Mouse (Mus musculus) G1E (cell line): Measurements from ENCODE around the gene Tspo. TPM values are rescaled to one million over a fixed set of nuclear protein-coding genes. Genes with fewer than 3 reads are reported as not detected.

ENCODE experiments used
- ATAC-seq: 2 replicates; pipeline ENCODE4 v1.8.0; 2016; ENCODE audit warnings: mild to moderate bottlenecking; ENCODE audit not compliant: insufficient number of reproducible peaks, poor library complexity, low FRiP score, severe bottlenecking; ENCODE audit errors: extremely low read depth
- DNase-seq: peaks from one replicate; pipeline ENCODE4 v3.0.0; 2012; ENCODE audit warnings: low spot score
- H3K27me3 ChIP-seq: 2 replicates; pipeline ENCODE4 v1.6.1; 2012; ENCODE audit warnings: mild to moderate bottlenecking, low read length, inconsistent platforms; ENCODE audit not compliant: insufficient read depth
- H3K36me3 ChIP-seq: replicated peaks from 2 replicates; pipeline ENCODE3; 2012; ENCODE audit warnings: mild to moderate bottlenecking, inconsistent platforms
- H3K4me1 ChIP-seq: 2 replicates; pipeline ENCODE4 v1.6.1; 2012; ENCODE audit warnings: low read depth, low read length, inconsistent platforms, mixed read lengths; ENCODE audit not compliant: insufficient read depth
- H3K4me3 ChIP-seq: 2 replicates; pipeline ENCODE4 v1.5.1; 2012; ENCODE audit warnings: low read depth, mild to moderate bottlenecking, inconsistent platforms, low read length, moderate library complexity, mixed read lengths
- H3K9me3 ChIP-seq: replicated peaks from 2 replicates; pipeline ENCODE4 v1.6.1; 2012; ENCODE audit warnings: inconsistent platforms
- CTCF ChIP-seq: IDR thresholded peaks from 2 replicates; pipeline ENCODE4 v1.5.1; 2012; ENCODE audit warnings: low read depth, low read length, inconsistent platforms, mixed read lengths
- GATA1 ChIP-seq: IDR thresholded peaks from 2 replicates; pipeline ENCODE4 v1.6.1; 2012; ENCODE audit warnings: borderline replicate concordance, low read length, inconsistent platforms, mixed read lengths
- GATA2 ChIP-seq: IDR thresholded peaks from 2 replicates; pipeline ENCODE4 v1.6.1; 2012; ENCODE audit warnings: low read depth, low read length, inconsistent platforms, borderline replicate concordance
- POLR2AphosphoS5 ChIP-seq: IDR thresholded peaks from 2 replicates; pipeline ENCODE4 v1.6.1; 2012; ENCODE audit warnings: low read depth, low read length, inconsistent platforms; ENCODE audit not compliant: insufficient replicate concordance
- TAL1 ChIP-seq: conservative IDR thresholded peaks from 2 replicates; pipeline ENCODE4 v1.6.1; 2012; ENCODE audit warnings: low read depth, low read length, inconsistent platforms, mixed read lengths
- polyA plus RNA-seq: library from polyadenylated mRNA; stranded (reverse); fragments of >175 nt; gene quantifications from 2 replicates; pipeline ENCODE4 v1.2.3, GENCODE M21; 2012
- total RNA-seq, 2 experiments: library from RNA; stranded (forward) in 1 of 2; stranded (reverse) in 1 of 2; fragments of 200-1000 nt in 1 of 2; fragments of >200 nt in 1 of 2; fragmentation: Nextera tagmentation in 1 of 2; gene quantifications; 2 replicates each; pipeline ENCODE4 v1.2.3; 2014 to 2017

The Tspo gene
- total and polyA plus RNA-seq, 3 experiments = 31.8 to 108 (median 50.5) TPM

GRCm38 (mm10) chr15:83594513-83595363 lies 31.3 kb downstream of the Tspo start, which contains the start of gene Ttll12:
Ttll12 (minus strand) TSS chr15:83595157.
- Histone ChIP-seq H3K4me1 (peaks cover 70% of the 10 kb centered on the region), H3K36me3 (peaks cover 38% of the 10 kb centered on the region), H3K9me3 (no peaks in the 10 kb centered on the region), H3K4me3 (peak within 1 kb of the TSS; percentile 92), H3K27me3 (no peaks in the 10 kb centered on the region)
- TF ChIP-seq POLR2AphosphoS5 (no peak), TAL1 (no peak), GATA1 (no peak), CTCF (no peak), GATA2 (no peak)
- ATAC-seq (peak; percentile 32), DNase-seq (peak; percentile 82)

DNA sequence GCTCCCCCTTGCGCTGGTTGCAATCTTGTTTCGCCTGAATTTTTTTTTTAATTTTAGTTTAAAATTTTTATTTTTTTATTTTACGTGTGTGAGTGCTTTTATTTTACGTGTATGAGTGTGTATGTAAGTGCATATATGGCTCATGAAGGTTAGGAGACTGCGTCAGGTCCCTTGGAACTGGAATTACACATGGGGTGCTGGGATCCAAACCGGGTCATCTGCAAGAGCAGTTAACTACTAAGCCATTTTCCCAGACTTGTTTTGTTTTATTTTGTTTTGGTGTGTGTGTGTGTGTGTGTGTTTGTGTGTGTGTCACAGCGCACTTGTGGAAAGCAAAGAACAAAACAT lies 31.9 kb downstream of the Tspo start:
- ATAC-seq (no peak), DNase-seq (no peak)
- Histone ChIP-seq H3K27me3 (no peaks in the 10 kb centered on the region), H3K36me3 (peaks cover 36% of the 10 kb centered on the region), H3K4me3 (peak overlapping the region; percentile 92), H3K9me3 (no peaks in the 10 kb centered on the region), H3K4me1 (peaks cover 70% of the 10 kb centered on the region)
- TF ChIP-seq TAL1 = no peak
- no peak for TF ChIP-seq GATA1
- no peak for TF ChIP-seq GATA2
- no peak for TF ChIP-seq POLR2AphosphoS5
- TF ChIP-seq CTCF = no peak

DNA sequence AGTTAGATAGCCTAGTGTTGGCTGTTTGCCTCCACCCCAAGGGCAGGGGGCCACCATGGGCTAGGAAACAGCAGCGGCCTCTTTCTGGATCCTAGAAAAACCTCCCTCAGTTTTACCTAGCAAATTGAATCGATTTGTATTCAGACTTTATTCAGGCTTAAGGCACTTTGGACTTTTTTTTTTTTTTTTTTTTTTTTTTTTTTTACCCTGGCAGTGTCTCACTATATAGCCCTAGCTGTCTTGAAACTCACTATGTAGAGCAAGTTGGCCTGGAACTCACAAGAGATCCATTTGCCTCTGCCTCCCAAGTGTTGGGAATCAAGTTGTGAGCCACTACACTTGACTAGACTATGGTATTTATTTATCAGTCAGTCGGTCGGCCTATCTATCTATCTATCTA lies 33.4 kb downstream of the Tspo start:
- DNase-seq (no peak), ATAC-seq (no peak)
- no peak overlapping the region for H3K4me3 ChIP-seq
- H3K36me3 ChIP-seq = peaks cover 21% of the 10 kb centered on the region
- H3K9me3 ChIP-seq = no peaks in the 10 kb centered on the region
- peaks cover 72% of the 10 kb centered on the region for H3K4me1 ChIP-seq
- no peaks in the 10 kb centered on the region for H3K27me3 ChIP-seq
- TF ChIP-seq TAL1 (no peak), CTCF (no peak), GATA2 (no peak), POLR2AphosphoS5 (no peak), GATA1 (no peak)

GRCm38 (mm10) chr15:83601185-83601584 lies 37.8 kb downstream of the Tspo start:
- peak; percentile 43 for DNase-seq
- peak overlapping the region; percentile 34; the same call in 1 of the 2 replicates for H3K4me3 ChIP-seq
- TF ChIP-seq CTCF (no peak), TAL1 (no peak), POLR2AphosphoS5 (no peak), GATA2 (no peak), GATA1 (no peak)
- peak; percentile 63 for ATAC-seq
- no peaks in the 10 kb centered on the region for H3K9me3 ChIP-seq
- peaks cover 7% of the 10 kb centered on the region for H3K36me3 ChIP-seq
- H3K4me1 ChIP-seq = peaks cover 66% of the 10 kb centered on the region
- H3K27me3 ChIP-seq = no peaks in the 10 kb centered on the region

DNA sequence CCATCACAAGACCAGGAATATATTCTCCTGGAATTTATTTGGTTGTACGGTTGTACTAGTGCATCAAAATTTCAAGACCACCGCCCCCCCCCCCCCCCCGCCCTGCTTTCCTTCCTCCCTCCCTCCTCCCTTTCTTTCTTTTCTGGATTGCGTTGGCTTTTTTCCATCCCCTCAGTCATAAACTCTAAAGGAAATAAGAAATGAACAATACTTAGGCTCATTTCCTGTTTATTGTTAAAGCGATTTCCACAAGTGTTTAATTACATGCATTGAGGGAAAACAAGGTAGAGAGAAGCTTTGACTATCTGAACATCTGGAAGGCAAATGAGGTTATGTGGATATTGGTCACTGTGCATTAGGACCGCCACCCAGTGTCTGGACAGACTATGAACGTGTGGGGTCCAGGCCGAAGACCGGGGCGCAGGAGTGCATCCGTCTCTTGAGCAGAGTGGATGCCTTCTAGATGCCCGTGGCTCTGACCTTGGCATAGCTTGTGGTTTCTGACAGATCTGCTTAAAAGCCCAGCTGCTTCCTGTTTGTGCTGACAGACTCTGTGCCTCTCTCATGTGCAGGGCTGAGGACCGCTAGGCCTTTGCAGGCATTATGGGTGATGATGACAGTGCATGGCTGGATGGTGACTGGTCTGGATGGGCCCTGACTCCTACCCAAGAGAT lies 39.1 kb downstream of the Tspo start:
- H3K4me1 ChIP-seq = peaks cover 70% of the 10 kb centered on the region
- H3K36me3 ChIP-seq = peaks cover 7% of the 10 kb centered on the region
- DNase-seq = peak; percentile 41
- no peaks in the 10 kb centered on the region for H3K27me3 ChIP-seq
- no peak overlapping the region for H3K4me3 ChIP-seq
- peak; percentile 50 for ATAC-seq
- no peaks in the 10 kb centered on the region for H3K9me3 ChIP-seq
- TF ChIP-seq CTCF (no peak), POLR2AphosphoS5 (no peak), TAL1 (no peak), GATA1 (no peak), GATA2 (no peak)

DNA sequence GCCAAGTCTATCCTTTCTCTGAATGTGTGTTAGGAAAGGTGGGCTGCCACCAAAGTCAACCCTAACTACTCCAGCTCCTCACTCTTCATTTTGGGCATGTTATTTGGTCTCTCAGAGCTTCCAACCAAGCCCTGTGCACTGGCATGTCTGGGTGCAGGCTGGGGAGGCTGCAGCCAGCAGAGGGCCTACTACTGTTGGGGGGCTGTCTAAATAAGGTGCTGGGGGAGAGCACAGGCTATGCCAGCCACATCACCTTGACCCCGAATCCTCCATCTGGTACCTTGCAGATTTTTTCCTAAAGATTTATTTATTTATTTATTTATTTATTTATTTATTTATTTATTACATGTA lies 39.6 kb downstream of the Tspo start:
- Histone ChIP-seq H3K27me3 (peaks cover 4% of the 10 kb centered on the region; the same call in 1 of the 2 replicates), H3K4me3 (no peak overlapping the region), H3K36me3 (peaks cover 7% of the 10 kb centered on the region), H3K9me3 (no peaks in the 10 kb centered on the region), H3K4me1 (peaks cover 72% of the 10 kb centered on the region)
- DNase-seq = no peak
- ATAC-seq = no peak
- TF ChIP-seq CTCF (no peak), TAL1 (no peak), POLR2AphosphoS5 (no peak), GATA2 (no peak), GATA1 (no peak)
